Mouse (Mus musculus) ES-E14 (cell line): ENCODE data around the gene Gcc2. TPM values are rescaled to one million over a fixed set of nuclear protein-coding genes. Genes with fewer than 3 reads are reported as not detected.
"Not testable (repeated sequence)": the region's sequence is repeated elsewhere in the genome, so short reads cannot be mapped to it uniquely, and the experiment has no call there.

ENCODE experiments used
- DNase-seq: peaks from one replicate; pipeline ENCODE4 v3.0.0-alpha.2; 2013; ENCODE audit warnings: low read depth, low spot score
- H3K27ac ChIP-seq: 2 replicates; pipeline ENCODE4 v1.5.1; 2012; ENCODE audit warnings: low read depth, mild to moderate bottlenecking, low read length, moderate library complexity, mixed read lengths; ENCODE audit not compliant: poor library complexity, insufficient read depth, severe bottlenecking
- H3K36me3 ChIP-seq: 2 replicates; pipeline ENCODE4 v1.6.1; 2012; ENCODE audit warnings: mild to moderate bottlenecking, low read length, moderate library complexity, mixed read lengths; ENCODE audit not compliant: control insufficient read depth, poor library complexity, insufficient read depth, severe bottlenecking
- H3K4me1 ChIP-seq, 2 experiments: fragments of 150-350 bp in 1 of 2; sonication (generic) in 1 of 2; 2 replicates each; pipeline ENCODE4 v1.6.1; 2012; ENCODE audit warnings: low read length in 2 of 2, mild to moderate bottlenecking in 1 of 2, mixed read lengths in 1 of 2; ENCODE audit not compliant: control insufficient read depth in 2 of 2, insufficient read depth in 2 of 2, poor library complexity in 1 of 2
- H3K4me3 ChIP-seq, 2 experiments: fragments of 150-350 bp in 1 of 2; sonication (generic) in 1 of 2; 2 replicates each; pipeline ENCODE4 v1.5.1; 2012; ENCODE audit warnings: low read length in 2 of 2, low read depth in 1 of 2, mild to moderate bottlenecking in 1 of 2, mixed read lengths in 1 of 2; ENCODE audit not compliant: insufficient read depth in 1 of 2, poor library complexity in 1 of 2, severe bottlenecking in 1 of 2
- H3K9ac ChIP-seq: 2 replicates; pipeline ENCODE4 v1.6.1; 2012; ENCODE audit warnings: low read depth, mild to moderate bottlenecking, low read length, mixed read lengths; ENCODE audit not compliant: poor library complexity, insufficient read depth, severe bottlenecking
- H3K9me3 ChIP-seq: fragments of 150-350 bp; sonication (generic); 2 replicates; pipeline ENCODE4 v1.6.1; 2012; ENCODE audit warnings: low read depth, mild to moderate bottlenecking, low read length; ENCODE audit not compliant: control insufficient read depth, insufficient read depth
- CHD2 ChIP-seq: IDR thresholded peaks from 2 replicates; pipeline ENCODE4 v1.6.1; 2014; ENCODE audit warnings: mild to moderate bottlenecking, low read depth, low read length, inconsistent platforms
- HCFC1 ChIP-seq: IDR thresholded peaks from 2 replicates; pipeline ENCODE4 v1.6.1; 2012; ENCODE audit warnings: low read length, inconsistent platforms, borderline replicate concordance; ENCODE audit not compliant: insufficient read depth
- MAFK ChIP-seq: IDR thresholded peaks from 2 replicates; pipeline ENCODE4 v1.6.1; 2014; ENCODE audit warnings: mild to moderate bottlenecking, low read depth, low read length, inconsistent platforms; ENCODE audit not compliant: insufficient read depth
- ZC3H11A ChIP-seq: IDR thresholded peaks from 2 replicates; pipeline ENCODE4 v1.6.1; 2012; ENCODE audit warnings: low read depth, mild to moderate bottlenecking, inconsistent platforms, low read length, borderline replicate concordance
- ZNF384 ChIP-seq: IDR thresholded peaks from 2 replicates; pipeline ENCODE4 v1.6.1; 2012; ENCODE audit warnings: low read depth, low read length, inconsistent platforms
- in situ Hi-C, 2 experiments: fragments of 600-800 bp; cut with MboI; formaldehyde crosslinking; loops; one replicate each; pipeline ENCODE4 v1.15.1; 2025; ENCODE audit warnings: low sequenced_read_pairs in 2 of 2, inconsistent platforms in 1 of 2; ENCODE audit not compliant: unreplicated experiment in 2 of 2
- total RNA-seq: library from RNA; depleted of rRNA; stranded (reverse); fragments of 300-350 nt; gene quantifications from 2 replicates; pipeline ENCODE4 v1.2.3, GENCODE M21; 2012

Gcc2 gene
- total RNA-seq, 1 experiment: 19.6 TPM

- in situ Hi-C loops: no loop called here
- no peak overlapping the region for H3K4me3 ChIP-seq
- no peaks in the 10 kb centered on the region for H3K36me3 ChIP-seq
- H3K9ac ChIP-seq: no peak overlapping the region
- no peaks in the 10 kb centered on the region for H3K9me3 ChIP-seq
- TF ChIP-seq HCFC1: no peak
- no peak for TF ChIP-seq ZC3H11A
- no peak for TF ChIP-seq CHD2
- TF ChIP-seq MAFK: no peak
- TF ChIP-seq ZNF384: no peak
- no peaks in the 10 kb centered on the region for H3K4me1 ChIP-seq
- DNase-seq: no peak
- H3K27ac ChIP-seq: no peak overlapping the region
Measured at GRCm38 (mm10) chr10:58215353-58215752, 39.9 kb upstream of the Gcc2 start.

- DNase-seq: no peak
- no peak for TF ChIP-seq ZC3H11A
- TF ChIP-seq ZNF384: no peak
- no peak for TF ChIP-seq CHD2
- TF ChIP-seq HCFC1: no peak
- TF ChIP-seq MAFK: no peak
- no peaks in the 10 kb centered on the region for H3K36me3 ChIP-seq
- no peak overlapping the region for H3K4me3 ChIP-seq
- no peak overlapping the region for H3K9ac ChIP-seq
- H3K4me1 ChIP-seq: no peaks in the 10 kb centered on the region
- H3K9me3 ChIP-seq: no peaks in the 10 kb centered on the region
- in situ Hi-C loops: no loop called here
- H3K27ac ChIP-seq: no peak overlapping the region
Measured at GRCm38 (mm10) chr10:58217366-58217765, 37.9 kb upstream of the Gcc2 start.

GRCm38 (mm10) chr10:58220726-58221125 lies 34.6 kb upstream of the Gcc2 start:
- no peak for DNase-seq
- H3K9ac ChIP-seq: no peak overlapping the region
- in situ Hi-C loops: no loop called here
- no peak overlapping the region for H3K27ac ChIP-seq
- H3K9me3 ChIP-seq: no peaks in the 10 kb centered on the region
- H3K4me1 ChIP-seq: no peaks in the 10 kb centered on the region
- H3K4me3 ChIP-seq: no peak overlapping the region
- TF ChIP-seq ZNF384 (no peak), MAFK (no peak), ZC3H11A (no peak), HCFC1 (no peak), CHD2 (no peak)
- H3K36me3 ChIP-seq: no peaks in the 10 kb centered on the region

GRCm38 (mm10) chr10:58221571-58221970 lies 33.7 kb upstream of the Gcc2 start:
- DNase-seq, H3K9me3 ChIP-seq, H3K36me3 ChIP-seq, H3K9ac ChIP-seq, H3K4me3 ChIP-seq, H3K4me1 ChIP-seq, in situ Hi-C loops, H3K27ac ChIP-seq: not testable (repeated sequence)

- H3K4me1 ChIP-seq, H3K36me3 ChIP-seq, in situ Hi-C loops, H3K4me3 ChIP-seq, H3K9ac ChIP-seq, H3K9me3 ChIP-seq, DNase-seq, H3K27ac ChIP-seq: not testable (repeated sequence)
Measured at GRCm38 (mm10) chr10:58223161-58223560, 32.1 kb upstream of the Gcc2 start.
